ENCODE assay signal across 15 mouse cellular contexts in genomic region chr11:22936446-22937125, GRCm38 (mm10). TPM values are rescaled to one million over a fixed set of nuclear protein-coding genes. Genes with fewer than 3 reads are reported as not detected.
DNase-seq lines count a peak whose midpoint lies in the region; TF ChIP-seq lines count a peak whose summit lies in the region.
"Had no signal": no experiment of that assay in that cellular context is flagged by ENCODE, and none has a peak within 500 bp of the region (broad histone marks: within the 10 kb centered on the region; RNA-seq: fewer than 3 reads in every experiment).

No protein-coding gene starts in this region.

- no peak for TF ChIP-seq EP300 in ES-Bruce4 (IDR thresholded peaks at IDR 0.05; ENCODE audit: insufficient read depth, low read depth, low read length)

- peak in 1 of 2 experiments; percentile 16 for DNase-seq in layer of hippocampus, adult 2 months (ENCODE audit: low spot score in 2 of 2)
- no peak for DNase-seq in layer of hippocampus, adult 11-12 months (ENCODE audit: low spot score)
- peak; percentile 22 to 32 for DNase-seq in frontal cortex, postnatal 36 days (ENCODE audit: low spot score in 2 of 2)
- peak; percentile 91 for DNase-seq in splenic B cell, adult 2 months (ENCODE audit: low read depth, low spot score)
- DNase-seq in gastrocnemius, postnatal 10 days: no peak
- DNase-seq in cerebellum, adult 11-12 months: no peak
- DNase-seq in urinary bladder, postnatal 4 days (ENCODE audit: low spot score in 2 of 2): no peak
- DNase-seq: adrenal gland, postnatal 14 days; cerebellum, postnatal 10 days; lung, adult 2 months had no signal

- no peak overlapping the region for H3K4me3 ChIP-seq in layer of hippocampus, adult 2 months
- no peak overlapping the region for H3K4me3 ChIP-seq in ES-Bruce4 (ENCODE audit: low read depth, low read length)
- H3K4me3 ChIP-seq: hindbrain, embryonic 13.5 days; kidney, embryonic 15.5 days; neural tube, embryonic 13.5 days had no signal

- no peaks in the 10 kb centered on the region for H3K36me3 ChIP-seq in ES-Bruce4 (ENCODE audit: control insufficient read depth, insufficient read depth, low read length, poor library complexity, severe bottlenecking)
- no peaks in the 10 kb centered on the region for H3K36me3 ChIP-seq in splenic B cell, adult 2 months (ENCODE audit: control insufficient read depth, insufficient read depth, low read length, poor library complexity, severe bottlenecking)
- H3K36me3 ChIP-seq: hindbrain, embryonic 13.5 days; neural tube, embryonic 13.5 days had no signal

- no peak for TF ChIP-seq POLR2A in ES-Bruce4 (IDR thresholded peaks at IDR 0.05; ENCODE audit: insufficient read depth, low read length)

- H3K27ac ChIP-seq in layer of hippocampus, adult 2 months: peak overlapping the region; percentile 43; the same call in 1 of the 2 replicates
- peak overlapping the region; percentile 37; the same call in 1 of the 2 replicates for H3K27ac ChIP-seq in ES-Bruce4 (ENCODE audit: insufficient read depth, low read length)
- H3K27ac ChIP-seq: hindbrain, embryonic 13.5 days; kidney, embryonic 15.5 days; neural tube, embryonic 13.5 days had no signal

- peaks cover 7% of the 10 kb centered on the region for H3K4me1 ChIP-seq in ES-Bruce4 (ENCODE audit: control insufficient read depth, insufficient read depth, low read length)
- H3K4me1 ChIP-seq: hindbrain, embryonic 13.5 days; kidney, embryonic 15.5 days; neural tube, embryonic 13.5 days had no signal

- H3K27me3 ChIP-seq in ES-Bruce4 (ENCODE audit: control insufficient read depth, insufficient read depth, low read length, poor library complexity, severe bottlenecking): no peaks in the 10 kb centered on the region
- no peaks in the 10 kb centered on the region for H3K27me3 ChIP-seq in splenic B cell, adult 2 months (ENCODE audit: control insufficient read depth, insufficient read depth, low read length, poor library complexity, severe bottlenecking)
- H3K27me3 ChIP-seq: hindbrain, embryonic 13.5 days; kidney, embryonic 15.5 days; neural tube, embryonic 13.5 days had no signal

- H3K9ac ChIP-seq in ES-Bruce4 (ENCODE audit: low read depth, poor library complexity, severe bottlenecking): no peak overlapping the region
- H3K9ac ChIP-seq: hindbrain, embryonic 13.5 days; kidney, embryonic 15.5 days; neural tube, embryonic 13.5 days had no signal

- no peaks in the 10 kb centered on the region for H3K9me3 ChIP-seq in ES-Bruce4 (replicated peaks; ENCODE audit: control insufficient read depth, insufficient read depth, low read length, poor library complexity, severe bottlenecking)
- H3K9me3 ChIP-seq: G1E; hindbrain, embryonic 13.5 days; kidney, embryonic 15.5 days; neural tube, embryonic 13.5 days had no signal

- TF ChIP-seq CTCF in layer of hippocampus, adult 2 months (conservative IDR thresholded peaks at IDR 0.05): no peak
- no peak for TF ChIP-seq CTCF in ES-Bruce4 (IDR thresholded peaks at IDR 0.05; ENCODE audit: low read depth, low read length)

RNA-seq across cellular contexts. Expression of gene Zrsr1, which starts 35.2 kb away (rescaled TPM):
- 10 to 100 TPM; 67.3 to 67.9 TPM for total RNA-seq in layer of hippocampus, adult 2 months (2021)
- 19.6 and 21.1 TPM in 2 replicates for polyA plus RNA-seq in ES-Bruce4 (2011; ENCODE audit: insufficient read depth, insufficient read length, low read depth, missing spikeins)
- total RNA-seq in gastrocnemius, postnatal 10 days (2021): 10 to 100 TPM in 1 of 2 experiments, 1 to 10 TPM in 1; 9.7 to 11.4 TPM

RNA-seq across cellular contexts. Expression of gene Gm28048, which starts 45.3 kb away (rescaled TPM):
- 10 to 100 TPM in 1 of 2 experiments, 1 to 10 TPM in 1; 9.3 to 11.1 TPM for total RNA-seq in layer of hippocampus, adult 2 months (2021)
- 23.3 and 33.6 TPM in 2 replicates for polyA plus RNA-seq in ES-Bruce4 (2011; ENCODE audit: insufficient read depth, insufficient read length, low read depth, missing spikeins)
- 1 to 10 TPM; 3.9 to 5.9 TPM for total RNA-seq in gastrocnemius, postnatal 10 days (2021)
- polyA plus RNA-seq: G1E; lung, adult 2 months had no signal

RNA-seq across cellular contexts. Expression of gene Commd1, which starts 45.6 kb away (rescaled TPM):
- 10 to 100 TPM; 51.2 to 60.4 TPM for total RNA-seq in layer of hippocampus, adult 2 months (2021)
- polyA plus RNA-seq in ES-Bruce4 (2011; ENCODE audit: insufficient read depth, insufficient read length, low read depth, missing spikeins): 104 and 120 TPM in 2 replicates
- 100 to 1,000 TPM; 140 to 151 TPM for total RNA-seq in gastrocnemius, postnatal 10 days (2021)

RNA-seq across cellular contexts. Expression of gene Cct4, which starts 53.7 kb away (rescaled TPM):
- total RNA-seq in layer of hippocampus, adult 2 months (2021): 100 to 1,000 TPM; 100 TPM
- polyA plus RNA-seq in ES-Bruce4 (2011; ENCODE audit: insufficient read depth, insufficient read length, low read depth, missing spikeins): 618 and 646 TPM in 2 replicates
- 100 to 1,000 TPM; 118 to 122 TPM for total RNA-seq in gastrocnemius, postnatal 10 days (2021)

Comparison
In these comparisons a context has a peak if more than half of its experiments do, and no peak if none do; other contexts are left out.
1. DNase-seq: peak in frontal cortex, postnatal 36 days (2 of 2) and splenic B cell, adult 2 months (single experiment); none in layer of hippocampus, adult 11-12 months (single experiment), gastrocnemius, postnatal 10 days (single experiment), cerebellum, adult 11-12 months (single experiment) and urinary bladder, postnatal 4 days (0 of 2).
2. RNA of gene Zrsr1, which starts 35.2 kb away (total RNA-seq): 67.3 to 67.9 TPM in layer of hippocampus, adult 2 months; 9.7 to 11.4 TPM in gastrocnemius, postnatal 10 days; every median in the first group is over 4 times any median in the second.